Mouse (Mus musculus): ENCODE results near the gene Syt15. TPM values are rescaled to one million over a fixed set of nuclear protein-coding genes. Genes with fewer than 3 reads are reported as not detected.

The Syt15 gene
- total and polyA plus RNA-seq, 3 experiments = 0.11 TPM; not detected in 2

DNA sequence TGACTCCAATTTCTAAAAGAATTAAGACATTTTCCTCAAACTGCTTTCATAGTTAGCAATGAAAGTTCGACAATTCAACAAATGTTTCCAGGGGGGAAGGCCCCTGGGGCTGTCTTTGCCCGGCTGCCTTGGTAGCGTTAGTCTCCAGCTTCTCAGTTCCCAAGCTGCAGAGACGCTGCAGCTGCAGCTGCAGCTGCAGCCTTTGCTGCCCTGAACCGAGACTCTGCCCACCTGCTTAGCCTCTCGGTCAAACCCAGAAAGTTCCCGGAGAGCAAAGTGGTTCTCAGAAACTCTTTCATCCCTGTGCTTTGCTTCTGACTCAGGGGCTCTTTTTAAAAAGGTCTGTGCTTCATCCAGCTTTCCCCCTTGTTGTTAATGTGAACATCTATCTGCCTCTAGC lies 12.9 kb downstream of the Syt15 start:
- H3K4me3 ChIP-seq (ENCODE audit: low read depth, low read length) = no peak overlapping the region
- peaks cover 38% of the 10 kb centered on the region for H3K36me3 ChIP-seq (replicated peaks)
- H3K4me1 ChIP-seq (ENCODE audit: insufficient read depth, low read depth, low read length) = no peaks in the 10 kb centered on the region
- H3K9me3 ChIP-seq (replicated peaks) = no peaks in the 10 kb centered on the region
- no peak for TF ChIP-seq TAL1 (conservative IDR thresholded peaks at IDR 0.05; ENCODE audit: low read depth, low read length)
- no peak for TF ChIP-seq GATA1 (IDR thresholded peaks at IDR 0.05; ENCODE audit: borderline replicate concordance, low read length)
- TF ChIP-seq CTCF (IDR thresholded peaks at IDR 0.05; ENCODE audit: low read depth, low read length) = no peak
- no peak for TF ChIP-seq POLR2AphosphoS5 (IDR thresholded peaks at IDR 0.05; ENCODE audit: insufficient replicate concordance, low read depth, low read length)
- no peak for TF ChIP-seq GATA2 (IDR thresholded peaks at IDR 0.05; ENCODE audit: borderline replicate concordance, low read depth, low read length)
- DNase-seq (ENCODE audit: low spot score) = no peak
- ATAC-seq (ENCODE audit: extremely low read depth, insufficient number of reproducible peaks, low FRiP score, poor library complexity, severe bottlenecking) = no peak
- no peaks in the 10 kb centered on the region; the same call in 1 of the 2 replicates for H3K27me3 ChIP-seq (ENCODE audit: insufficient read depth, low read length)

DNA sequence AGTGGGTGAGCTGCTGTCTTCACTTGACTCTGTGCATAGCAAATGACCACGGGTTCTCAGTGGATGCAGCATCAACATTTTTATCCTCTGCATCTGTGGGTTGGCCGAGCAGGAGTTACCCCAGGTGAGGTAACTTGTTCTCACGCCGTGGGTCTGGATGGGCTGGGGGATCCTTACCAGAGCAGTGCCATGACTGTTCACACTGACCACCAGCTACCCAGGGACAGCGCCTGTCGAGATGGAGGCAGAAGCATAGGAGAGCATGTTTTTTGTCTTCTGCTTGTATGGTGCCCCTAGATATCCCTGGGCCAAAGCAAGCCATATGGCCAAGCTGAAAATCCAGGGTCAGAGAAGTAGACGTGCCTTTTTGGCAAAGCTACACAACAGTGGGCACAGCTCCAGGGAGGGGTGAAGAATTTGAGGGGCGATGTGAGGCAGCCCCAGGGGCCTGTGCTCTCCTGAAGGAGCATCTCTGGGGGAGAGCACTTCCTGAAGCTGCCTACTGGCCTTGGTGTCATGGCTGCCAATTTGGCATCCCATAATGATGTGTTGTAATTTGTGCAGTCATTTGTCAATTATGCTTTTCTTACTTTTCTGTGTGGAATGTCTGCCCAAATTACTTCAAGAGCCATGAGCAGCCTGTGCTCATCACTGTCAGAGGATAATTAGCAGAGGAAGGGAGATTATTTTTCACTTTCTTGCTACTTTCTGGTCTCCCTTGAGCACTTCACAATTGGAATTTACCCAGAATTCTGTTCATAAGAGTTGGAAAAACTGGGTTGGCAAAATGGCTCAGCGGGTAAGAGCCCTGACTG lies 13.7 kb downstream of the Syt15 start:
- Histone ChIP-seq H3K4me3 (ENCODE audit: low read depth, low read length) (no peak overlapping the region), H3K9me3 (replicated peaks) (no peaks in the 10 kb centered on the region), H3K36me3 (replicated peaks) (peaks cover 42% of the 10 kb centered on the region), H3K4me1 (ENCODE audit: insufficient read depth, low read depth, low read length) (no peaks in the 10 kb centered on the region), H3K27me3 (ENCODE audit: insufficient read depth, low read length) (no peaks in the 10 kb centered on the region)
- DNase-seq (ENCODE audit: low spot score) (no peak), ATAC-seq (ENCODE audit: extremely low read depth, insufficient number of reproducible peaks, low FRiP score, poor library complexity, severe bottlenecking) (no peak)
- TF ChIP-seq POLR2AphosphoS5 (IDR thresholded peaks at IDR 0.05; ENCODE audit: insufficient replicate concordance, low read depth, low read length) (no peak), GATA1 (IDR thresholded peaks at IDR 0.05; ENCODE audit: borderline replicate concordance, low read length) (no peak), TAL1 (conservative IDR thresholded peaks at IDR 0.05; ENCODE audit: low read depth, low read length) (no peak), CTCF (IDR thresholded peaks at IDR 0.05; ENCODE audit: low read depth, low read length) (no peak), GATA2 (IDR thresholded peaks at IDR 0.05; ENCODE audit: borderline replicate concordance, low read depth, low read length) (no peak)

DNA sequence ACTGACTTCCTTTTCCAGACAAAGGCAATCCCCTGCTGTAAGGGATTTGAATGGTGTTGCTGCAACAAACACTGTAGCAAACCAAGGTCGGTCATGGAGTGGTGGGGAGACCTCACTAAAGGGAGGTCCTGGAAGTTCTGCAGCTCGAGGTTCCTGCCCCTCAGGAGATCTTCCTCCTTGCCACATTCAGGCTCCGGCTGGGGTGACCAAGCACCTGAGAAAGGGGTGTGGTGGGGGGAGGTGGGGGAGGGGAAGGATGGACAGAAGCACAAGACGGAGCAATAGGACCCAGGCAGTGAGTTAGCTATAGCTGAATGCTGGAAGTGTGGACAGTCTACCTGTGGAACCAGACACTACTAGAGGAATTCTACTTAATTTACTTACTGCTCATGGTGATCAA lies 14.5 kb downstream of the Syt15 start:
- no peak for DNase-seq (ENCODE audit: low spot score)
- H3K27me3 ChIP-seq (ENCODE audit: insufficient read depth, low read length) = no peaks in the 10 kb centered on the region
- H3K9me3 ChIP-seq (replicated peaks) = no peaks in the 10 kb centered on the region
- peaks cover 48% of the 10 kb centered on the region for H3K36me3 ChIP-seq (replicated peaks)
- no peaks in the 10 kb centered on the region for H3K4me1 ChIP-seq (ENCODE audit: insufficient read depth, low read depth, low read length)
- TF ChIP-seq GATA1 (IDR thresholded peaks at IDR 0.05; ENCODE audit: borderline replicate concordance, low read length) = no peak
- no peak for TF ChIP-seq GATA2 (IDR thresholded peaks at IDR 0.05; ENCODE audit: borderline replicate concordance, low read depth, low read length)
- no peak for ATAC-seq (ENCODE audit: extremely low read depth, insufficient number of reproducible peaks, low FRiP score, poor library complexity, severe bottlenecking)
- no peak overlapping the region for H3K4me3 ChIP-seq (ENCODE audit: low read depth, low read length)

DNA sequence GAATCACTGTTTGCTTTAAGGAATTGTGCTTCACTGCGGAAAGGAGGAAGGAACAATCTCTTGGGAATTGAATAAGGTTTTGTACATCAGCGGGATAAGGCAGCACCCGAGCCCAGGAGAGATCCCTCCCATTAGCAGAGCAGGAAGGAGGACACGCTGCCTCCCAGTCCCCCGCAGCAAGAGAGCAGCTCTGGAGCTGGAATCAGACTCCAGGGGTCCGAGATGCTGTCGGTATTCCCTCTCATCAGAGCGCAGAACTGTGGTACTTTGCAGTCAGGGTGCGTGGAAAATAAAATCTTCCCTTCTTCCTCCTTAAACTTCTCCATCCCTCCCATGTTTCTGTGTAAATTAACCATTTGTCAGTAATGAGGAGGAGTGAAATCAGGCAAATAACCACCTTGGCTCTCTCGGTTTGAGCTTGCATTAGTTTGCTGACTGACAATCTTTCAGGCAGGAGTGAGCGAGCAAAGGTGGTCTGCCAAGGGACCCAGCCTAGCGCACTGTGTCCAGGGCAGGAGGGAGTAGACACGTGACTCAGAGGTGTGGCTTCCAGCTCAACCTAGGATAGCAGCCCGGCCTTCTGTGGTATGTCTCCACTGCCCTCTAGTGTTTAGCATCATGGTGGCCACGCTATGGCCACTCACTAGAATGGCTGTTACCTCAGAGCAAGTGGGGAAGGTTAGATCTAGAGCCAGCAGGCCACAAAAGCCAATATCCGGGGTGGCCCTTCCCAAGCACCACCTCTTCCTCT lies 15.4 kb downstream of the Syt15 start:
- H3K4me1 ChIP-seq (ENCODE audit: insufficient read depth, low read depth, low read length) = no peaks in the 10 kb centered on the region
- DNase-seq (ENCODE audit: low spot score) (peak; percentile 46), ATAC-seq (ENCODE audit: extremely low read depth, insufficient number of reproducible peaks, low FRiP score, poor library complexity, severe bottlenecking) (peak; percentile 88)
- H3K36me3 ChIP-seq (replicated peaks) = peaks cover 48% of the 10 kb centered on the region
- TF ChIP-seq TAL1 (conservative IDR thresholded peaks at IDR 0.05; ENCODE audit: low read depth, low read length) (no peak), GATA1 (IDR thresholded peaks at IDR 0.05; ENCODE audit: borderline replicate concordance, low read length) (no peak), GATA2 (IDR thresholded peaks at IDR 0.05; ENCODE audit: borderline replicate concordance, low read depth, low read length) (no peak), POLR2AphosphoS5 (IDR thresholded peaks at IDR 0.05; ENCODE audit: insufficient replicate concordance, low read depth, low read length) (no peak), CTCF (IDR thresholded peaks at IDR 0.05; ENCODE audit: low read depth, low read length) (no peak)
- no peak overlapping the region for H3K4me3 ChIP-seq (ENCODE audit: low read depth, low read length)
- H3K9me3 ChIP-seq (replicated peaks) = no peaks in the 10 kb centered on the region
- no peaks in the 10 kb centered on the region for H3K27me3 ChIP-seq (ENCODE audit: insufficient read depth, low read length)

DNA sequence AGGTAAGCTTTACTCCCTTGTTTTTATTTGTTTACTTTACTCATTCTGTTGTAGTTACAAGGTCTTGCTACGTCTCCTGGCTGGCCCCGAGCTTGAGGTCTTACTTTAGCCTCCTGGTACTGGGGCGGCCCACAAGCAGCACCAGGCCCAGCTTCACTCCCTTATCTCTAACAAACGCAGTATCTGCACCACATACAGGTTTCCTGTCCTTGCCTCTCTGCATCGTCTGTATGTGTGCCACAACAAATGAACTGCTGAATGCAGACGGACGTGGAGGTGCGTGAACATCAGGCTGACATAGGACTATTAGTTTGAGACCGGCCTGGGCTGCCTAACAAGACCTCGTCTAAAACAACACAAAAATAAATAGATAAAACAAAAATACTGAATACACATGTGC lies 20.9 kb downstream of the Syt15 start:
- no peaks in the 10 kb centered on the region for H3K4me1 ChIP-seq (ENCODE audit: insufficient read depth, low read depth, low read length)
- H3K4me3 ChIP-seq (ENCODE audit: low read depth, low read length) = no peak overlapping the region
- no peak for TF ChIP-seq POLR2AphosphoS5 (IDR thresholded peaks at IDR 0.05; ENCODE audit: insufficient replicate concordance, low read depth, low read length)
- TF ChIP-seq CTCF (IDR thresholded peaks at IDR 0.05; ENCODE audit: low read depth, low read length) = no peak
- no peak for TF ChIP-seq TAL1 (conservative IDR thresholded peaks at IDR 0.05; ENCODE audit: low read depth, low read length)
- no peak for TF ChIP-seq GATA2 (IDR thresholded peaks at IDR 0.05; ENCODE audit: borderline replicate concordance, low read depth, low read length)
- no peak for TF ChIP-seq GATA1 (IDR thresholded peaks at IDR 0.05; ENCODE audit: borderline replicate concordance, low read length)
- H3K36me3 ChIP-seq (replicated peaks) = peaks cover 44% of the 10 kb centered on the region
- ATAC-seq (ENCODE audit: extremely low read depth, insufficient number of reproducible peaks, low FRiP score, poor library complexity, severe bottlenecking) (no peak), DNase-seq (ENCODE audit: low spot score) (no peak)
- no peaks in the 10 kb centered on the region for H3K9me3 ChIP-seq (replicated peaks)
- H3K27me3 ChIP-seq (ENCODE audit: insufficient read depth, low read length) = no peaks in the 10 kb centered on the region

DNA sequence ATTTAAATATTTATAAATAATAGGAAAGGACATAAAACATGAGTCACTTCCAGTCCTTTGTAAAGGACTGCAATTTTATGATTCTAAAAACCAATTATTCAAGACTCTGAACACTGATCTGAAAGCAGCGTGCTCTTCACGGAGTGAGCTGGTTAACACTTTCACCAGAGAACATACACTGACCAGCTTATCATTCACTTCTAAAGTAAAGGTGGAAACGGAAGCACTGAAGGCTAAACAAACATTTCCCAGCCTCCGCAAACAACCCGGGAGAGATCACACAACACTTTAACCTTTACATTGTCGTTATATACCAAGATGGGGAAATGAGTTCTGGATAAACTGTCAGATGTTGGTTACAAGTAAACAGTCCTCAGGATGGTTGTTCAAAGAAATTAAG lies 21.3 kb downstream of the Syt15 start:
- peaks cover 40% of the 10 kb centered on the region for H3K36me3 ChIP-seq (replicated peaks)
- H3K9me3 ChIP-seq (replicated peaks) = no peaks in the 10 kb centered on the region
- ATAC-seq (ENCODE audit: extremely low read depth, insufficient number of reproducible peaks, low FRiP score, poor library complexity, severe bottlenecking) = no peak
- no peaks in the 10 kb centered on the region for H3K4me1 ChIP-seq (ENCODE audit: insufficient read depth, low read depth, low read length)
- H3K27me3 ChIP-seq (ENCODE audit: insufficient read depth, low read length) = no peaks in the 10 kb centered on the region
- H3K4me3 ChIP-seq (ENCODE audit: low read depth, low read length) = no peak overlapping the region
- no peak for DNase-seq (ENCODE audit: low spot score)
- no peak for TF ChIP-seq TAL1 (conservative IDR thresholded peaks at IDR 0.05; ENCODE audit: low read depth, low read length)
- TF ChIP-seq CTCF (IDR thresholded peaks at IDR 0.05; ENCODE audit: low read depth, low read length) = no peak
- TF ChIP-seq GATA2 (IDR thresholded peaks at IDR 0.05; ENCODE audit: borderline replicate concordance, low read depth, low read length) = no peak
- no peak for TF ChIP-seq POLR2AphosphoS5 (IDR thresholded peaks at IDR 0.05; ENCODE audit: insufficient replicate concordance, low read depth, low read length)
